Mouse (Mus musculus) stomach, embryonic 16.5 days (tissue): ENCODE measurements around the gene Cd300c. TPM values are rescaled to one million over a fixed set of nuclear protein-coding genes. Genes with fewer than 3 reads are reported as not detected.
A peak's percentile ranks its signal among the peaks of the same experiment; 100 is the strongest.
"Not testable (repeated sequence)": the region's sequence is repeated elsewhere in the genome, so short reads cannot be mapped to it uniquely, and the experiment has no call there.

ENCODE experiments used
- ATAC-seq: fragments of 200-750 bp; cut with Nextera tagmentation; 2 replicates; pipeline ENCODE4 v1.8.0; 2017; ENCODE audit warnings: moderate number of reproducible peaks, moderate TSS enrichment; ENCODE audit not compliant: insufficient read depth, low FRiP score
- H3K27ac ChIP-seq: fragments of 300-500 bp; sonication (generic); 2 replicates; pipeline ENCODE4 v1.5.1; 2014; ENCODE audit warnings: low read length
- H3K27me3 ChIP-seq: fragments of 300-500 bp; sonication (generic); 2 replicates; pipeline ENCODE4 v1.6.1; 2014; ENCODE audit warnings: low read length, control low read depth, mixed read lengths; ENCODE audit not compliant: control insufficient read depth, insufficient read depth
- H3K36me3 ChIP-seq: fragments of 300-500 bp; sonication (generic); 2 replicates; pipeline ENCODE4 v1.6.1; 2014; ENCODE audit warnings: low read length; ENCODE audit not compliant: control insufficient read depth, insufficient read depth
- H3K4me1 ChIP-seq: fragments of 300-500 bp; sonication (generic); 2 replicates; pipeline ENCODE4 v1.6.1; 2014; ENCODE audit warnings: low read length, control low read depth, mixed read lengths; ENCODE audit not compliant: control insufficient read depth, insufficient read depth
- H3K4me2 ChIP-seq: fragments of 300-500 bp; sonication (generic); 2 replicates; pipeline ENCODE4 v1.6.1; 2014; ENCODE audit warnings: low read depth, low read length, mixed read lengths
- H3K4me3 ChIP-seq: fragments of 300-500 bp; sonication (generic); replicated peaks from 2 replicates; pipeline ENCODE4 v1.5.1; 2014; ENCODE audit warnings: mild to moderate bottlenecking, low read length
- H3K9ac ChIP-seq: fragments of 300-500 bp; sonication (generic); 2 replicates; pipeline ENCODE4 v1.6.1; 2014; ENCODE audit warnings: low read length
- H3K9me3 ChIP-seq: fragments of 300-500 bp; sonication (generic); replicated peaks from 2 replicates; pipeline ENCODE4 v1.6.1; 2016; ENCODE audit warnings: low read length, control low read depth; ENCODE audit not compliant: control insufficient read depth
- WGBS: fragments of 180-500 bp; shearing (Covaris S2); extraction: QIAGEN DNeasy Blood & Tissue Kit; methylation state at CpG from one replicate; pipeline ENCODE4 v1.1.7; 2014; 5-methylcytosine and 5-hydroxymethylcytosine counted together
- polyA plus RNA-seq: library from polyadenylated mRNA; unstranded; fragments of >200 nt; fragmentation: Nextera tagmentation; extraction: Ambion mirVana; gene quantifications from 2 replicates; pipeline ENCODE4 v1.2.1, GENCODE M21; 2015

Gene Cd300c
- polyA plus RNA-seq, 1 experiment from 2014 or later: not detected

GRCm38 (mm10) chr11:114934144-114934543 is 34.8 kb downstream of the Cd300c start, which contains the start of gene Cd300lb:
TSS of gene Cd300lb (minus strand) at chr11:114934386.
- H3K36me3 ChIP-seq: no peaks in the 10 kb centered on the region

GRCm38 (mm10) chr11:114933591-114933990 is 35.4 kb downstream of the Cd300c start:
- H3K9ac ChIP-seq: no peak overlapping the region
- H3K27ac ChIP-seq: no peak overlapping the region
- H3K36me3 ChIP-seq: no peaks in the 10 kb centered on the region
- no peaks in the 10 kb centered on the region for H3K9me3 ChIP-seq
- ATAC-seq: no peak
- no peak overlapping the region for H3K4me2 ChIP-seq
- no peaks in the 10 kb centered on the region for H3K27me3 ChIP-seq
- no peaks in the 10 kb centered on the region for H3K4me1 ChIP-seq
- 68% methylated on average over 4 of the region's 4 CpGs for WGBS
- H3K4me3 ChIP-seq: no peak overlapping the region

More at GRCm38 (mm10) chr11:114934144-114934543, 34.8 kb downstream of the Cd300c start, which contains the start of gene Cd300lb:
- Histone ChIP-seq H3K4me3 (no peak within 1 kb of the TSS), H3K4me2 (no peak within 1 kb of the TSS), H3K9ac (no peak within 1 kb of the TSS), H3K27me3 (no peaks in the 10 kb centered on the region), H3K9me3 (no peaks in the 10 kb centered on the region), H3K4me1 (no peaks in the 10 kb centered on the region), H3K27ac (no peak within 1 kb of the TSS)
- ATAC-seq: no peak
- 44% methylated on average over 6 of the region's 6 CpGs for WGBS

GRCm38 (mm10) chr11:114931041-114931440 is 37.9 kb downstream of the Cd300c start:
- Histone ChIP-seq H3K4me1 (no peaks in the 10 kb centered on the region), H3K9ac (no peak overlapping the region), H3K36me3 (no peaks in the 10 kb centered on the region), H3K27me3 (no peaks in the 10 kb centered on the region), H3K4me3 (no peak overlapping the region), H3K27ac (no peak overlapping the region), H3K4me2 (no peak overlapping the region), H3K9me3 (no peaks in the 10 kb centered on the region)
- ATAC-seq: no peak
- 76% methylated on average over 5 of the region's 5 CpGs for WGBS

GRCm38 (mm10) chr11:114929581-114929980 is 39.4 kb downstream of the Cd300c start:
- H3K27me3 ChIP-seq: no peaks in the 10 kb centered on the region
- no peak overlapping the region for H3K4me3 ChIP-seq
- no peaks in the 10 kb centered on the region for H3K9me3 ChIP-seq
- WGBS: 79% methylated on average over 2 of the region's 2 CpGs
- H3K36me3 ChIP-seq: no peaks in the 10 kb centered on the region
- H3K9ac ChIP-seq: no peak overlapping the region
- H3K27ac ChIP-seq: no peak overlapping the region
- H3K4me1 ChIP-seq: no peaks in the 10 kb centered on the region
- no peak for ATAC-seq
- no peak overlapping the region for H3K4me2 ChIP-seq

- H3K27ac ChIP-seq: no peak overlapping the region
- H3K4me1 ChIP-seq: no peaks in the 10 kb centered on the region
- no peak overlapping the region for H3K9ac ChIP-seq
- no peak overlapping the region for H3K4me3 ChIP-seq
- no peaks in the 10 kb centered on the region for H3K27me3 ChIP-seq
- H3K36me3 ChIP-seq: no peaks in the 10 kb centered on the region
- no peak for ATAC-seq
- no peaks in the 10 kb centered on the region for H3K9me3 ChIP-seq
- WGBS: 72% methylated on average over 4 of the region's 4 CpGs
- no peak overlapping the region for H3K4me2 ChIP-seq
Measured at GRCm38 (mm10) chr11:114923961-114924360, 45.0 kb downstream of the Cd300c start.

- H3K27ac ChIP-seq: no peak overlapping the region
- H3K4me2 ChIP-seq: no peak overlapping the region
- no peak for ATAC-seq
- WGBS: 76% methylated on average over 4 of the region's 4 CpGs
- no peaks in the 10 kb centered on the region for H3K36me3 ChIP-seq
- no peak overlapping the region for H3K9ac ChIP-seq
- H3K27me3 ChIP-seq: no peaks in the 10 kb centered on the region
- no peaks in the 10 kb centered on the region for H3K9me3 ChIP-seq
- no peak overlapping the region for H3K4me3 ChIP-seq
- no peaks in the 10 kb centered on the region for H3K4me1 ChIP-seq
Measured at GRCm38 (mm10) chr11:114922439-114922838, 46.5 kb downstream of the Cd300c start.

GRCm38 (mm10) chr11:114917120-114917519 is 51.8 kb downstream of the Cd300c start:
- Histone ChIP-seq H3K27ac (no peak overlapping the region), H3K9me3 (no peaks in the 10 kb centered on the region), H3K4me3 (no peak overlapping the region), H3K4me1 (no peaks in the 10 kb centered on the region), H3K9ac (no peak overlapping the region), H3K36me3 (no peaks in the 10 kb centered on the region), H3K4me2 (no peak overlapping the region), H3K27me3 (no peaks in the 10 kb centered on the region)
- WGBS: 74% methylated on average over 6 of the region's 6 CpGs
- ATAC-seq: no peak

- ATAC-seq: no peak
- Histone ChIP-seq H3K4me2 (no peak overlapping the region), H3K36me3 (no peaks in the 10 kb centered on the region), H3K4me3 (no peak overlapping the region), H3K4me1 (no peaks in the 10 kb centered on the region), H3K9ac (no peak overlapping the region), H3K27me3 (no peaks in the 10 kb centered on the region), H3K9me3 (no peaks in the 10 kb centered on the region), H3K27ac (no peak overlapping the region)
- 32% methylated on average over 7 of the region's 7 CpGs for WGBS
Measured at GRCm38 (mm10) chr11:114914978-114915377, 54.0 kb downstream of the Cd300c start.

GRCm38 (mm10) chr11:114912847-114913246 is 56.1 kb downstream of the Cd300c start:
- Histone ChIP-seq H3K4me2 (no peak overlapping the region), H3K4me1 (no peaks in the 10 kb centered on the region), H3K27me3 (no peaks in the 10 kb centered on the region), H3K4me3 (no peak overlapping the region), H3K9ac (no peak overlapping the region), H3K9me3 (no peaks in the 10 kb centered on the region), H3K36me3 (no peaks in the 10 kb centered on the region), H3K27ac (no peak overlapping the region)
- peak; percentile 56 for ATAC-seq
- WGBS: 16% methylated on average over 9 of the region's 9 CpGs

GRCm38 (mm10) chr11:114909538-114909937 is 59.4 kb downstream of the Cd300c start:
- not testable (repeated sequence) for H3K4me3 ChIP-seq, H3K4me1 ChIP-seq, H3K36me3 ChIP-seq, ATAC-seq, H3K9ac ChIP-seq, H3K4me2 ChIP-seq, H3K27me3 ChIP-seq, H3K27ac ChIP-seq, H3K9me3 ChIP-seq
- WGBS: 38% methylated on average over 3 of the region's 3 CpGs
